Mouse (Mus musculus): ENCODE measurements around the gene Celf5. TPM values are rescaled to one million over a fixed set of nuclear protein-coding genes. Genes with fewer than 3 reads are reported as not detected.

Gene Celf5
- polyA plus RNA-seq, 1 experiment from 2014 or later, result 0.10 TPM

- 55% methylated on average over 4 of the region's 4 CpGs for WGBS
- Histone ChIP-seq H3K36me3 (no peaks in the 10 kb centered on the region), H3K27ac (no peak overlapping the region), H3K4me3 (no peak overlapping the region), H3K9me3 (no peaks in the 10 kb centered on the region), H3K27me3 (ENCODE audit: insufficient read depth, poor library complexity, severe bottlenecking) (peaks cover 100% of the 10 kb centered on the region), H3K4me1 (peaks cover 21% of the 10 kb centered on the region)
- peak; percentile 70 for DNase-seq (ENCODE audit: low spot score)
Measured at GRCm38 (mm10) chr10:81463531-81463930, 19.0 kb downstream of the Celf5 start.

- Histone ChIP-seq H3K4me1 (peaks cover 21% of the 10 kb centered on the region), H3K27ac (no peak overlapping the region), H3K9me3 (no peaks in the 10 kb centered on the region), H3K27me3 (ENCODE audit: insufficient read depth, poor library complexity, severe bottlenecking) (peaks cover 98% of the 10 kb centered on the region), H3K36me3 (no peaks in the 10 kb centered on the region), H3K4me3 (no peak overlapping the region)
- DNase-seq (ENCODE audit: low spot score), result peak; percentile 70
- WGBS, result 72% methylated on average over 7 of the region's 7 CpGs
Measured at GRCm38 (mm10) chr10:81462917-81463316, 19.6 kb downstream of the Celf5 start.

- Histone ChIP-seq H3K36me3 (no peaks in the 10 kb centered on the region), H3K27me3 (ENCODE audit: insufficient read depth, poor library complexity, severe bottlenecking) (peaks cover 98% of the 10 kb centered on the region), H3K9me3 (no peaks in the 10 kb centered on the region), H3K27ac (no peak overlapping the region), H3K4me3 (peak overlapping the region; percentile 12; the same call in 1 of the 2 replicates), H3K4me1 (peaks cover 21% of the 10 kb centered on the region)
- no peak for DNase-seq (ENCODE audit: low spot score)
- 39% methylated on average over 7 of the region's 7 CpGs for WGBS
Measured at GRCm38 (mm10) chr10:81462415-81462804, 20.1 kb downstream of the Celf5 start.

GRCm38 (mm10) chr10:81461673-81462414 is 20.7 kb downstream of the Celf5 start:
- H3K9me3 ChIP-seq, result no peaks in the 10 kb centered on the region
- 6% methylated on average over 16 of the region's 16 CpGs for WGBS
- peaks cover 21% of the 10 kb centered on the region for H3K4me1 ChIP-seq
- H3K27ac ChIP-seq, result no peak overlapping the region
- no peaks in the 10 kb centered on the region for H3K36me3 ChIP-seq
- H3K27me3 ChIP-seq (ENCODE audit: insufficient read depth, poor library complexity, severe bottlenecking), result peaks cover 98% of the 10 kb centered on the region
- H3K4me3 ChIP-seq, result peak overlapping the region; percentile 12; the same call in 1 of the 2 replicates
- DNase-seq (ENCODE audit: low spot score), result peak; percentile 72

DNA sequence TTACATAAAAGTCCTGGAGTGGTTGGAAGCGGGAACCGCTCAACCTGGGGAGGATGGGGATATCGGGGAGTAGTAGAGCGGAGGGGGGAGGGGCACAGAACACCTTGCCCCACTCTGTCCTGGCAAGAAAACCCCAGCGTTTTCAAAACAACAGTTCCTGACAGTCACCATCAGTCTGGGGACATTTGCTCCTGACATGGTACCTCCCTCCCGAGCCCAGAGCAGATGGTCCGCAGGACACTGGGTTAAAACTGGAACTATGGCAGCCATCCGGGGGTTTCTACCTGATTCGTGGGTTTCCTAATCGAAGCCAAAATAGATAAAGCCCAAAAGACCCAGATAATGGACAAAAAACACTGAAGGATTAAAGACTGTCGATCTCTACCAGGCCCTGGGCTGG is 21.6 kb downstream of the Celf5 start:
- H3K4me3 ChIP-seq, result no peak overlapping the region

DNA sequence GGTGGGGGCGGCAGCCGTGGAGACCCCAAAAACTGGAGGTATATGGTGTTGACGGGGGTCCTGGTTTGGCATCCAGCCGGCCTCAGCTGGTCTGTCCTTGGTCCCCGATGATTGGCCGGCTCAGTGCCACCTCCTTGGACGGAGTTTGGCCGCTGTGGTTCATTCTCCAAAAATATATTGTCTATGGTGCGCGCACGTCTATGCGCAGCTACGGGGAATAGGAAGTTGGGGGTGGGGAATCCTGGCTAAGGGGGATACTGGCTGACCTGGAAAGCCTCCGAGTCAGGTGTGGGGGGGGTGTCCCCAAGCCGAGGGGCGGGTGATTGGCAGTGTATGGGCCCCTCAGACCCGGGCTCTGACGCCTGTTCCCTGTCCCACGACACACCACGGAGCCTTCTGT is 22.0 kb downstream of the Celf5 start:
- no peaks in the 10 kb centered on the region for H3K9me3 ChIP-seq
- H3K27ac ChIP-seq, result no peak overlapping the region
- no peaks in the 10 kb centered on the region for H3K36me3 ChIP-seq
- H3K4me1 ChIP-seq, result peaks cover 21% of the 10 kb centered on the region
- 31% methylated on average over 20 of the region's 20 CpGs for WGBS
- DNase-seq (ENCODE audit: low spot score), result no peak
- peaks cover 98% of the 10 kb centered on the region for H3K27me3 ChIP-seq (ENCODE audit: insufficient read depth, poor library complexity, severe bottlenecking)
- no peak overlapping the region for H3K4me3 ChIP-seq

More for the DNA sequence above, 21.6 kb downstream of the Celf5 start:
- Histone ChIP-seq H3K27me3 (ENCODE audit: insufficient read depth, poor library complexity, severe bottlenecking) (peaks cover 98% of the 10 kb centered on the region), H3K36me3 (no peaks in the 10 kb centered on the region), H3K4me1 (peaks cover 21% of the 10 kb centered on the region), H3K9me3 (no peaks in the 10 kb centered on the region), H3K27ac (no peak overlapping the region)
- no peak for DNase-seq (ENCODE audit: low spot score)
- WGBS, result 36% methylated on average over 11 of the region's 11 CpGs

GRCm38 (mm10) chr10:81459399-81459798 is 23.1 kb downstream of the Celf5 start:
- H3K4me3 ChIP-seq, result no peak overlapping the region
- H3K9me3 ChIP-seq, result no peaks in the 10 kb centered on the region
- H3K36me3 ChIP-seq, result no peaks in the 10 kb centered on the region
- H3K4me1 ChIP-seq, result peaks cover 18% of the 10 kb centered on the region
- WGBS, result 59% methylated on average over 21 of the region's 21 CpGs
- no peak for DNase-seq (ENCODE audit: low spot score)
- H3K27me3 ChIP-seq (ENCODE audit: insufficient read depth, poor library complexity, severe bottlenecking), result peaks cover 98% of the 10 kb centered on the region
- no peak overlapping the region for H3K27ac ChIP-seq

DNA sequence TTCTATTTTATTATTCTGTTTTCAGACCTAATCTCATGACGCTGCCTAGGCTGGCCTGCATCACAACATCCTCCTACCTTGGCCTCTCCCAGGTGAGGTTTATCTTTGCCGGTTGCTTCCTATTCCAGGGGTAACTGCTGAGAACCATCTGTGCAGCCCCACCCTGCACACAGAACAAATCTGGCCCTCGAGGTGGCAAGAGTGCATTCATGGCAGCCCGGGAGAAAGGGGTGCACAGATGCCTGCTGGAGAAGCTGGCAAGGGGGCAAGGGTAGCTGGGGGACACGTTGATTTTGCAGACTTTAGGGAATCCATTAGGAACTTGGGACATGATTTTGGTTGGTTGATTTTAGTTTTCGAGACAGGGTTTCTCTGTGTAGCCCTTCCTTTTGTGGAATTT is 24.2 kb downstream of the Celf5 start:
- Histone ChIP-seq H3K9me3 (no peaks in the 10 kb centered on the region), H3K4me3 (no peak overlapping the region), H3K27me3 (ENCODE audit: insufficient read depth, poor library complexity, severe bottlenecking) (peaks cover 98% of the 10 kb centered on the region), H3K27ac (no peak overlapping the region), H3K4me1 (peaks cover 12% of the 10 kb centered on the region), H3K36me3 (no peaks in the 10 kb centered on the region)
- WGBS, result 82% methylated on average over 6 of the region's 6 CpGs
- DNase-seq (ENCODE audit: low spot score), result peak; percentile 71

DNA sequence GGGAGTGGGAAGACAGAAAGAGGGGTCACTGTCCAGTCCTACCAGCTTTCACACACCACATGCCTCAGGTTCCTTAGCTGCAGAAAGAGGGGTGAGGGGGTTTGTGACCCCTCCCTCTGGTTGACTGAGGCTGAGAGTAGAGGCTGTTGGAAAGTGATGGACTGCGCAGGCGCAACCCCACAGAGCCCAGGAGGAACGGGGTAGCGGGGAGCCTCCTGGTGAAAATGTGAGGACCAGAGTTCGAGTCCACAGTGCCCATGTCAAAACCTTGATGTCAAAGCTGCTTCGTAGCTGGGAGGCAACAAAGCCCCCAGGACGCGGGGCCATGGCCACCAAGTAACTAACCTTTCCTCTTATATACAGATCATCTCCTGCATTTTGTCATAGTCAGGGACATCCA is 24.9 kb downstream of the Celf5 start:
- Histone ChIP-seq H3K9me3 (no peaks in the 10 kb centered on the region), H3K27me3 (ENCODE audit: insufficient read depth, poor library complexity, severe bottlenecking) (peaks cover 98% of the 10 kb centered on the region), H3K4me3 (no peak overlapping the region), H3K4me1 (peaks cover 18% of the 10 kb centered on the region), H3K36me3 (no peaks in the 10 kb centered on the region), H3K27ac (no peak overlapping the region)
- DNase-seq (ENCODE audit: low spot score), result no peak
- WGBS, result 83% methylated on average over 8 of the region's 8 CpGs

DNA sequence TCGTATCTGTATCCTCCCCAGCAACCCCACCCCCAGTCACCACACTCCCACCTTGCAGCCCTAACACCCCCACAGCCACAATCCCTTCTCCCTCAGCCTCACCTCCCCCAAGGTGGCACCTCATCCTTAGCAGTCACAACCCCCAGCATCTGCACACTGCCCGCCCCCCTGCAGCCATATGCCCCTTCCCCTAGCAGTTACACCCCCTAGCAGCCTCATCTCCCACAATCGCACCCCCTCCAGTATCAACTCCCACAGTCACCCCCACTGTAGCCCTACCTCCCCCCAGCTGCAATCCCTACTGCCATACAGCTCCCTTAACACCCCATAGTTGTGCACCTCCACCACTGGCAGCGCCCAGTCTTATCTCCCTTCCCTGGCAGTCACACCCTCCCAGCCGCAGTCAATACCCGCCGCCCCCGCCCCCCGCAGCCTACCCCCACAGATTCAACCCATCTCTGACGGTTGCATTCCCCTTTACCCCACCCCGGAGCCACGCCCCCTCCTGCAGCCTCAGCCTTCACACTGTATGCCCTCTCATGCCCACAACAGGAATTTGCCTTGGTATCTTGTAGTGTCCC is 25.4 kb downstream of the Celf5 start:
- H3K4me1 ChIP-seq, result peaks cover 22% of the 10 kb centered on the region

DNA sequence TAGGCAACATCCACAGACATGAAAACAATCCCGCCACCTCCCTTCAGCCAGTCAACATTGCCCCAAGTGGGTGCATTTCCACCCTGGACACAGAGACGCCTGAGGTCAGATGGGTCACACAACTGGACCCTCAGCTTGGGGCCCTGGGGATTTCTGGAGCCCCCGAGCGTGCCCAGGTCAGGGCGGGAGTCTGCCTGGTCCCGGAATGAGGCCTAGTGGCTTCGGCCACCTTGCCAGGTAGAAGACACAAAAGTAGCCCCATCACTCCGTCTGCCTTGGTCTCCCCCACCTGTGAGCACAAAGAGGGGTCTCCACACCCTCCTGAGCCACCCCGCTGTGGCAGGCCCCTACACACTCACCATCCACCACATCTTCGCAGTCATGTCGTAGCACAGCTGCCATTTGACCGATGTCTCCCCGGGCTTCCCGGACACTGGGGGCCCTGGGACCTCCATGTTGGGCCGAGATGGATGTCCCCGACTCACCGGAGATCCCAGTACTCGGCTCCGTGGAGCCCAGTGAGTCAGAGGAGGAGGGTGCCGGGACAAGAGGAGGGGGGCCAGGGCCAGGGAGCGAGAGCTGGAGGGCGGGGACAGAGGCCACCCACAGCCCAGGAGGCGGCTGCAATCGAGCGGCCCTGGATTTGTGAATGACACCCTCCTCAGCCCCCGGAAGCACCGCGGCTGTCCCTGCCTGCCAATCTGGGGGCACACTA is 27.2 kb downstream of the Celf5 start, which contains the start of gene Nfic:
TSS of gene Nfic (minus strand) at position 455 of the 715 bp plus-strand sequence.
- Histone ChIP-seq H3K4me3 (no peak within 1 kb of the TSS), H3K9me3 (no peaks in the 10 kb centered on the region), H3K4me1 (peaks cover 14% of the 10 kb centered on the region), H3K27ac (no peak within 1 kb of the TSS), H3K27me3 (ENCODE audit: insufficient read depth, poor library complexity, severe bottlenecking) (peaks cover 96% of the 10 kb centered on the region), H3K36me3 (no peaks in the 10 kb centered on the region)
- 60% methylated on average over 28 of the region's 28 CpGs for WGBS
- no peak for DNase-seq (ENCODE audit: low spot score)

More for the DNA sequence above, 25.4 kb downstream of the Celf5 start:
- H3K36me3 ChIP-seq, result no peaks in the 10 kb centered on the region
- no peak overlapping the region for H3K4me3 ChIP-seq
- DNase-seq (ENCODE audit: low spot score), result peak; percentile 73
- no peak overlapping the region for H3K27ac ChIP-seq
- H3K27me3 ChIP-seq (ENCODE audit: insufficient read depth, poor library complexity, severe bottlenecking), result peaks cover 98% of the 10 kb centered on the region
- 46% methylated on average over 12 of the region's 12 CpGs for WGBS
- H3K9me3 ChIP-seq, result no peaks in the 10 kb centered on the region

- H3K36me3 ChIP-seq, result no peaks in the 10 kb centered on the region
- H3K27ac ChIP-seq, result no peak overlapping the region
- 76% methylated on average over 2 of the region's 2 CpGs for WGBS
- no peaks in the 10 kb centered on the region for H3K9me3 ChIP-seq
- H3K27me3 ChIP-seq (ENCODE audit: insufficient read depth, poor library complexity, severe bottlenecking), result peaks cover 84% of the 10 kb centered on the region
- H3K4me1 ChIP-seq, result peaks cover 12% of the 10 kb centered on the region
- no peak overlapping the region for H3K4me3 ChIP-seq
- no peak for DNase-seq (ENCODE audit: low spot score)
Measured at GRCm38 (mm10) chr10:81454106-81454505, 28.4 kb downstream of the Celf5 start.

GRCm38 (mm10) chr10:81452947-81453288 is 29.6 kb downstream of the Celf5 start:
- Histone ChIP-seq H3K27ac (no peak overlapping the region), H3K27me3 (ENCODE audit: insufficient read depth, poor library complexity, severe bottlenecking) (peaks cover 74% of the 10 kb centered on the region), H3K36me3 (no peaks in the 10 kb centered on the region), H3K4me3 (peak overlapping the region; percentile 23), H3K4me1 (peaks cover 12% of the 10 kb centered on the region), H3K9me3 (no peaks in the 10 kb centered on the region)
- WGBS, result 4% methylated on average over 14 of the region's 14 CpGs
- DNase-seq (ENCODE audit: low spot score), result no peak

Measured in heart, embryonic 10.5 days (tissue).